Mouse (Mus musculus) left cerebral cortex, postnatal 25 days (tissue): Measurements from ENCODE around the gene B3gnt9. TPM values are rescaled to one million over a fixed set of nuclear protein-coding genes. Genes with fewer than 3 reads are reported as not detected.
"Not testable (repeated sequence)": the region's sequence is repeated elsewhere in the genome, so short reads cannot be mapped to it uniquely, and the experiment has no call there.

Experiments used
- DNase-seq, 2 experiments: peaks; one replicate each; pipeline ENCODE4 v3.0.0; 2022; ENCODE audit warnings: low spot score in 2 of 2, mixed read lengths in 1 of 2
- intact Hi-C: fragments of 180-260 bp; cut with DNase I; formaldehyde crosslinking; loops from one replicate; pipeline ENCODE4 v1.15.1; 2025
- total RNA-seq, 2 experiments: library from RNA; stranded (reverse); gene quantifications; 2 replicates each; pipeline ENCODE4 v1.2.3; 2021

B3gnt9 gene
- total RNA-seq, 2 experiments from 2014 or later = 2.1 to 2.4 TPM

- no peak for DNase-seq
- intact Hi-C loops = no loop called here
Observed at GRCm38 (mm10) chr8:105261326-105261980, 6.5 kb upstream of the B3gnt9 start.

- intact Hi-C loops = no loop called here
- no peak for DNase-seq
Observed at GRCm38 (mm10) chr8:105260371-105261099, 5.6 kb upstream of the B3gnt9 start.

GRCm38 (mm10) chr8:105259721-105260320, 4.9 kb upstream of the B3gnt9 start:
- intact Hi-C loops = no loop called here
- DNase-seq = peak; percentile 58 to 72

GRCm38 (mm10) chr8:105258911-105259720, 4.2 kb upstream of the B3gnt9 start:
- peak in 1 of 2 experiments; percentile 48 for DNase-seq
- intact Hi-C loops = no loop called here

- intact Hi-C loops = no loop called here
Observed at GRCm38 (mm10) chr8:105257318-105258114, 2.6 kb upstream of the B3gnt9 start.

GRCm38 (mm10) chr8:105254152-105254965, 594 bp downstream of the B3gnt9 start:
- intact Hi-C loops = no loop called here
- DNase-seq = peak; percentile 88 to 90

More at GRCm38 (mm10) chr8:105257318-105258114, 2.6 kb upstream of the B3gnt9 start:
- DNase-seq = no peak

- DNase-seq = no peak
- intact Hi-C loops = no loop called here
Observed at GRCm38 (mm10) chr8:105253766-105254151, 1.2 kb downstream of the B3gnt9 start.

GRCm38 (mm10) chr8:105252680-105253537, 2.0 kb downstream of the B3gnt9 start:
- intact Hi-C loops = no loop called here
- no peak for DNase-seq

GRCm38 (mm10) chr8:105251954-105252353, 3.0 kb downstream of the B3gnt9 start:
- DNase-seq = no peak
- intact Hi-C loops = no loop called here

GRCm38 (mm10) chr8:105241016-105241415, 13.9 kb downstream of the B3gnt9 start:
- no peak for DNase-seq
- intact Hi-C loops = no loop called here

- no peak for DNase-seq
- intact Hi-C loops = no loop called here
Observed at GRCm38 (mm10) chr8:105237442-105238142, 17.4 kb downstream of the B3gnt9 start.

- DNase-seq = no peak
- intact Hi-C loops = no loop called here
Observed at GRCm38 (mm10) chr8:105235206-105235605, 19.7 kb downstream of the B3gnt9 start.

- intact Hi-C loops = no loop called here
- DNase-seq = no peak
Observed at GRCm38 (mm10) chr8:105233126-105233935, 21.6 kb downstream of the B3gnt9 start.

GRCm38 (mm10) chr8:105232321-105232693, 22.6 kb downstream of the B3gnt9 start:
- DNase-seq, intact Hi-C loops: not testable (repeated sequence)

GRCm38 (mm10) chr8:105231503-105232320, 23.2 kb downstream of the B3gnt9 start:
- no peak for DNase-seq
- intact Hi-C loops = no loop called here
